Mouse (Mus musculus) intestine, embryonic 14.5 days (tissue): ENCODE data around the gene Il20rb. TPM values are rescaled to one million over a fixed set of nuclear protein-coding genes. Genes with fewer than 3 reads are reported as not detected.

Experiments used
- ATAC-seq: fragments of 200-750 bp; cut with Nextera tagmentation; replicated peaks from 2 replicates; pipeline ENCODE4 v1.8.0; 2017; ENCODE audit warnings: low read depth, moderate number of reproducible peaks, moderate TSS enrichment, moderate library complexity; ENCODE audit not compliant: low FRiP score, low TSS enrichment
- DNase-seq: peaks from one replicate; pipeline ENCODE4 v3.0.0-alpha.2; 2018; ENCODE audit warnings: low spot score
- H3K27ac ChIP-seq: fragments of 300-500 bp; sonication (generic); 2 replicates; pipeline ENCODE4 v1.5.1; 2014; ENCODE audit warnings: low read depth, mild to moderate bottlenecking, control low read depth
- H3K27me3 ChIP-seq: fragments of 300-500 bp; sonication (generic); replicated peaks from 2 replicates; pipeline ENCODE4 v1.6.1; 2014; ENCODE audit warnings: low read length, control low read depth; ENCODE audit not compliant: control insufficient read depth, insufficient read depth
- H3K36me3 ChIP-seq: fragments of 300-500 bp; sonication (generic); 2 replicates; pipeline ENCODE4 v1.6.1; 2014; ENCODE audit warnings: low read length, control low read depth; ENCODE audit not compliant: control insufficient read depth, insufficient read depth
- H3K4me1 ChIP-seq: fragments of 300-500 bp; sonication (generic); replicated peaks from 2 replicates; pipeline ENCODE4 v1.6.1; 2014; ENCODE audit warnings: low read length, control low read depth, mixed read lengths; ENCODE audit not compliant: control insufficient read depth, insufficient read depth
- H3K4me2 ChIP-seq: fragments of 300-500 bp; sonication (generic); 2 replicates; pipeline ENCODE4 v1.6.1; 2014; ENCODE audit warnings: low read length
- H3K4me3 ChIP-seq: fragments of 300-500 bp; sonication (generic); 2 replicates; pipeline ENCODE4 v1.5.1; 2014; ENCODE audit warnings: low read depth, low read length, control low read depth, mixed read lengths
- H3K9ac ChIP-seq: fragments of 300-500 bp; sonication (generic); 2 replicates; pipeline ENCODE4 v1.6.1; 2014; ENCODE audit warnings: mild to moderate bottlenecking, low read length
- H3K9me3 ChIP-seq: fragments of 300-500 bp; sonication (generic); 2 replicates; pipeline ENCODE4 v1.6.1; 2016; ENCODE audit warnings: low read length, control low read depth; ENCODE audit not compliant: control insufficient read depth
- WGBS: fragments of 180-500 bp; shearing (Covaris S2); extraction: QIAGEN DNeasy Blood & Tissue Kit; methylation state at CpG from one replicate; pipeline ENCODE4 v1.1.7; 2014; 5-methylcytosine and 5-hydroxymethylcytosine counted together
- polyA plus RNA-seq: library from polyadenylated mRNA; unstranded; fragments of >200 nt; fragmentation: Nextera tagmentation; extraction: Ambion mirVana; gene quantifications from 2 replicates; pipeline ENCODE4 v1.2.1, GENCODE M21; 2014

Gene Il20rb
- polyA plus RNA-seq, 1 experiment from 2014 or later, result 1.5 TPM

DNA sequence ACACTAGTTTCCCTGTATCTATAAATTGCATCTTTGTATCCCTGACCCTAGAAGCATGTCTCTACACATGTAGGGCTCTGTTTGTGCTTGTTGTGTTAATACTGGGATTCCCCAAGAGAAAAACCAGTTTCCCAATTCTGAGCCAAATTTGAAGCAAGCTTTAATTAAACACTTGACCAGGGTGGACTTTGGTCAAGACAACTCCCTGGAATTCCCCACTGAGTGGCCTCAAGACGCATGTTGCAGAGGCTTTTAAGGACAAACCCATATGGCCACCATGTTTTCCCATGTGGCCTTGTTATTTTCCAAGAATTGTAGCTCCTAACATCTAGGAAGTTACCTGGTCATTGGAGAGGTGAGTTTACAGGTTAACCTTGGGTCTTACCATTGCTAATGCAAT, 12.5 kb downstream of the Il20rb start:
- H3K36me3 ChIP-seq, result no peaks in the 10 kb centered on the region
- no peak overlapping the region for H3K4me2 ChIP-seq
- ATAC-seq (no peak), DNase-seq (no peak)
- H3K9ac ChIP-seq, result no peak overlapping the region
- no peaks in the 10 kb centered on the region; the same call in 1 of the 2 replicates for H3K4me1 ChIP-seq
- H3K4me3 ChIP-seq, result no peak overlapping the region
- no peaks in the 10 kb centered on the region for H3K27me3 ChIP-seq
- no peak overlapping the region for H3K27ac ChIP-seq
- WGBS, result 82% methylated on average over 1 of the region's 1 CpGs
- no peaks in the 10 kb centered on the region; the same call in 1 of the 2 replicates for H3K9me3 ChIP-seq

DNA sequence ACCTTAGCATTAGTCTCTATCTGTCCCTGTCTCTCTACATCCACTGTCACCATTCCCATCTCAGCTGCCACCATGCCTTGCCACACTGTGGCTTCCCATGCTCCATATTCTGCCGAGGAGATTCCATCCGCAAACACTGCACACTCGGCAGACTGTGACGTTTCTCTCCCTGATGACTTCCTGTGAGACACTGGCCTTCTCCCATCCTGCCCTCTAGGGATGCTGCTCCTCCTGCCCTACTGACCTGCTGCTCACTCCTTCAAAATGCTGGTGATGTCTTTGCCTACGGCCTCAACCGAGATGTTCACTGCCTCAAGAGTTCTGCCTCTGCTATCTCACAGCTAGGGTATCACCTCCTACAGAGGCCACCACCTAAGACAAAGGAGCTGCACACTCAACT, 13.2 kb downstream of the Il20rb start:
- H3K9ac ChIP-seq, result no peak overlapping the region
- WGBS, result 80% methylated on average over 6 of the region's 6 CpGs

DNA sequence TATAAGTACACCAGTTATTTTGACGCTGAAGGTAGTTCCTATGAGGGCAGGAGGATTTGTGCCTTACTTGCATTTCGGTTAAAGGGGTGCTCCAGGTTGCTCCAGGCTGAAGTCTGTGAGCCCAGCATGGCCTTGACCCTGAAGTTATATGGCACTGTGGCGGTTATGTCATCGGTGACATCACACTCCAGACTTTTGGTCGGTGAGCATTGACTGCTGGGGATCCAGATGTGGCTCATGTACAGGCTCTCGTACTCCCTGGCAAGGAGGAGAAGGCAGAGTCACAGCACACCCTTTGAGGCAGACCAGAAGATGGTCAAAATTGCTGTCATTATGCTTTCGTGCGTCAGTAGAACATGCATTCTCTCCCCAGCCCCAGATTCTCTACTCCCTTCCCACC, 13.7 kb downstream of the Il20rb start:
- Histone ChIP-seq H3K4me1 (no peaks in the 10 kb centered on the region; the same call in 1 of the 2 replicates), H3K27ac (no peak overlapping the region), H3K9ac (no peak overlapping the region), H3K27me3 (no peaks in the 10 kb centered on the region), H3K9me3 (no peaks in the 10 kb centered on the region; the same call in 1 of the 2 replicates), H3K4me2 (no peak overlapping the region), H3K4me3 (no peak overlapping the region), H3K36me3 (no peaks in the 10 kb centered on the region)
- ATAC-seq (no peak), DNase-seq (no peak)
- whole genome bisulfite sequencing, result 94% methylated on average over 8 of the region's 8 CpGs

More for the DNA sequence above, 13.2 kb downstream of the Il20rb start:
- ATAC-seq (no peak), DNase-seq (no peak)
- Histone ChIP-seq H3K4me2 (no peak overlapping the region), H3K36me3 (no peaks in the 10 kb centered on the region), H3K27me3 (no peaks in the 10 kb centered on the region), H3K4me1 (no peaks in the 10 kb centered on the region; the same call in 1 of the 2 replicates), H3K9me3 (no peaks in the 10 kb centered on the region; the same call in 1 of the 2 replicates), H3K4me3 (no peak overlapping the region), H3K27ac (no peak overlapping the region)

DNA sequence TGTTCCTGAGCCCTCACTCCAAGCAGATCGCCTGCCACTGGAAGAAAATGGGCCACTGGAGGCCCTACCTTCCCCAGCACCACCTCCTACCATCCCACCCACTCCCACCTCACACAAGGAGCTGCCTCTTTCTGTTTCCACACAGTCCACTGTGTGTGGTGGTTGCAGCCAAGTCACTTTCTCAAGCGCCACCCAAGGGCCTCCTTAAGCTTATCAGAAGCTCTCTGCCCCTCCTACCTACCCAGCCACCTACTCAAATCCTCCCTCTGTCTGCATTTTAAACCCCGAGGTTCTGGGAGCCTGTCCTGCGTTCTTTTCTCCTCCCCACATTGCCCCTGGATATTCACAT, 15.0 kb downstream of the Il20rb start:
- Histone ChIP-seq H3K27me3 (no peaks in the 10 kb centered on the region), H3K27ac (no peak overlapping the region)
- no peak for ATAC-seq

DNA sequence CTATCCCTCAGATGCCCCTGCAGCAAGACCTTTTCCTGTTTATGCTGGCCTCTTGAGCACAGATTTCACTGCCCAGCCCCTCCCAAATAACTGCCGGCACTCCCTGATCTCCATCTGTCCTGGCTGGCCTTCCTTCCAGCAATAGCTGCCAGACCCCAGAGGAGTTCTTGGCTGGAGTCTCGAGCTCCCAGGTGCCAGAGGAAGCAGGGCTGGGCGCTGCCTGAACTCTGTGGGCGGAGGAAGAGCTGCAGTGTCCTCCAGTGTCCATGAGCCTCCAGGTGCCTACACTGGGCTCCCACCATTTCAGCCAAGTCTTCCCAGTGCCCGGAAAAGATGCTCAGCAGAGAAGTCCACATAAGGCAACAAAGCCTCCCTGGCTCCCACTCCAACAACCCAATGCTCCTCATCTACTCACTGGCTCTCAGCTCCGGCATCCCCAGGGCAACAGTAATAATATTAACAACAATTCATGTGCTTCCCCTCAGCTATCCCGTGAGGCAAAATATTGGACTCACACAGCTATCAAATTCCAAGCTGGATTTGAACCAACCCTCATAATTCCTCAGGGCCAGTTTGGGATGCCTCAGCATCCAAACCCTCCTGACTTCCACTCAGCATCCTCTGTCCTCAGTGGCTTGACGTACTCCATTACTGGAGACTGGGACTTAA, 15.5 kb downstream of the Il20rb start:
- DNase-seq, result no peak
- 55% methylated on average over 8 of the region's 8 CpGs for WGBS

More for the DNA sequence above, 15.0 kb downstream of the Il20rb start:
- H3K4me1 ChIP-seq, result no peaks in the 10 kb centered on the region; the same call in 1 of the 2 replicates
- WGBS, result 75% methylated on average over 4 of the region's 4 CpGs
- no peak overlapping the region for H3K4me3 ChIP-seq
- no peak overlapping the region for H3K4me2 ChIP-seq
- H3K9ac ChIP-seq, result no peak overlapping the region
- no peaks in the 10 kb centered on the region for H3K9me3 ChIP-seq
- DNase-seq, result no peak
- no peaks in the 10 kb centered on the region for H3K36me3 ChIP-seq

DNA sequence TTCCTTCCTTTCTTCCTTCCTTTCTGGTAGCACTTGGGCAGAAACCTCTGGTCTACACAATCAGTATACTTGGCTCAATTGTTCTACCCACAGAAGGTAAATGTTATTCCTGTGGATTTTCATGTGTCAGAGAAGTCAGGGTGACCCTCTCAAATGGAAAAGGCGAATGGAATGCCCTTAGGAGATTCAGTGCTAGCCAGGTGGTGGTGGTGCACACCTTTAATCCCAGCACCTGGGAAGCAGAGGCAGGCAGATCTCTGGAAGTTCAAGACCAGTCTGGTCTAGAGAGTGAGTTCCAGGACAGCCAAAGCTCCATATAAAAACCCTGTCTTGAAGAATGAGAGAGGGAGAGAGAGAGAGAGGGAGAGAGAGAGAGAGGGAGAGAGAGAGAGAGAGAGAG, 16.4 kb downstream of the Il20rb start:
- no peak for ATAC-seq
- no peak overlapping the region for H3K9ac ChIP-seq
- H3K4me1 ChIP-seq, result no peaks in the 10 kb centered on the region; the same call in 1 of the 2 replicates
- H3K4me2 ChIP-seq, result no peak overlapping the region
- H3K27me3 ChIP-seq, result no peaks in the 10 kb centered on the region
- no peak overlapping the region for H3K27ac ChIP-seq
- no peak for DNase-seq
- 82% methylated on average over 1 of the region's 1 CpGs for WGBS
- H3K9me3 ChIP-seq, result no peaks in the 10 kb centered on the region
- no peaks in the 10 kb centered on the region for H3K36me3 ChIP-seq
- no peak overlapping the region for H3K4me3 ChIP-seq

More for the DNA sequence above, 15.5 kb downstream of the Il20rb start:
- ATAC-seq, result no peak
- Histone ChIP-seq H3K9me3 (no peaks in the 10 kb centered on the region), H3K9ac (no peak overlapping the region), H3K4me1 (no peaks in the 10 kb centered on the region; the same call in 1 of the 2 replicates), H3K36me3 (no peaks in the 10 kb centered on the region), H3K4me2 (no peak overlapping the region), H3K4me3 (no peak overlapping the region), H3K27me3 (no peaks in the 10 kb centered on the region), H3K27ac (no peak overlapping the region)

DNA sequence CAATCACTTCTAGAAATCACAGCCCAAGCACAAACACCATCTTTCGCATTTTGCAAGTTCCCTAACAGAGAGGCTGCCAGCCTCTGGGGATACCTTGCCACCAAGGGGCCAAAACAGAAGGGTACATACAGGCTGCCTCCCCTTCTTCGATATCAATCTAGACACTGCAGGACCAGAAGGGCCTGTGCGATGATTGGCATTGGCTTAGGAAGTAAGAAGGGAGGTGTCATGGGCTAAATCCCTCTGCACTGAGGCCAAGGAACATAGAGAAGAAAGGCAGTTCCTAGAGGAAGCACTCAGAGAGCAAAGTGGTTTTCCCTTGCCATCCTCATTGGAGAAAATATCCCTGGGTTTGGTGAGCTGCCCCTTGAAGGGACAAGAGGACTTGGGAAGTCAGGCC, 16.9 kb downstream of the Il20rb start:
- 95% methylated on average over 3 of the region's 3 CpGs for WGBS
- H3K4me1 ChIP-seq, result no peaks in the 10 kb centered on the region; the same call in 1 of the 2 replicates
- no peaks in the 10 kb centered on the region for H3K27me3 ChIP-seq
- no peaks in the 10 kb centered on the region for H3K9me3 ChIP-seq
- H3K36me3 ChIP-seq, result no peaks in the 10 kb centered on the region
- no peak overlapping the region for H3K4me3 ChIP-seq
- no peak overlapping the region for H3K27ac ChIP-seq
- H3K4me2 ChIP-seq, result no peak overlapping the region
- no peak overlapping the region for H3K9ac ChIP-seq
- DNase-seq (no peak), ATAC-seq (no peak)

DNA sequence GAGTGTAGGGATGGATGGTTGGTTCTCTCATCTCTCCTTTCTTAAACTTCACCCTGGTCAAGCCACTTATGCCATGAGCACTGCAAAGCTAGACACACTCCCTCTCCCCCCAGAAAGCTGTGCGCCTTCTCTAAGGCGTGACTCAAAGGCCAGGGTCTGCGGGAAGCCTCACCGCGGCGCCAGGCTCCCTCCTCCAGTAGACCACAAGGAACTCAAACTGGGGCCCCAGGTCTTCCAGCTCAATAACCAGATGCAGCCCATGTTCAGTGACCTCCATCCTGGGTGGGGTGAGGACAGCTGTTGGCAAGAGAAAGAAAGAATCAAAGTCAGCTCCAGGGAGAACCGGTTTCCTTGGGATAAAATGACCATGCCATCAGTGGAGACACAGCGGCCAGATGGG, 18.4 kb downstream of the Il20rb start:
- Histone ChIP-seq H3K4me2 (no peak overlapping the region), H3K4me1 (no peaks in the 10 kb centered on the region; the same call in 1 of the 2 replicates)
- 93% methylated on average over 8 of the region's 8 CpGs for WGBS

DNA sequence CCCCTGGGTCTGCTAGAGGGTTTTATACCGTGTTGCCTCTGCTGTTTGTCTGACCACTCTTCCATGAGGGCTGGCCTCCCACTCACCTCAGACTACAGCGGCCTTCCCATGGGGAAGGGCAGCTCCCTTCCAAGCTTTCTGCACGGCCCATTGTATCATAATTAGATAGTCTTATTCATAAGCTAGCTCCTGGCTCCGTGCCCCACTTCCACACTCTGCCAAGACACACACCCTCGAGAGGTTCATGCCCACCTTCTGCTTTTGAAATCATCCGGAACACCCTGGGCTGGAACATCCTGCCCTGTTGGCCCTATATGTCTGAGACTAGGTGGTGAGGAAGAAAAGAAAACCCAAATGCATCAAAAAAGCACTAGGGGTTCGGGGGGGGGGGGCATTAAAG, 18.9 kb downstream of the Il20rb start:
- H3K27ac ChIP-seq, result no peak overlapping the region
- no peaks in the 10 kb centered on the region for H3K36me3 ChIP-seq
- DNase-seq (no peak), ATAC-seq (no peak)
- 83% methylated on average over 7 of the region's 7 CpGs for WGBS
- no peaks in the 10 kb centered on the region for H3K9me3 ChIP-seq
- no peaks in the 10 kb centered on the region; the same call in 1 of the 2 replicates for H3K4me1 ChIP-seq
- no peaks in the 10 kb centered on the region for H3K27me3 ChIP-seq
- H3K4me2 ChIP-seq, result no peak overlapping the region
- no peak overlapping the region for H3K9ac ChIP-seq
- no peak overlapping the region for H3K4me3 ChIP-seq

More for the DNA sequence above, 18.4 kb downstream of the Il20rb start:
- Histone ChIP-seq H3K4me3 (no peak overlapping the region), H3K27ac (no peak overlapping the region), H3K27me3 (no peaks in the 10 kb centered on the region), H3K9ac (no peak overlapping the region), H3K36me3 (no peaks in the 10 kb centered on the region), H3K9me3 (no peaks in the 10 kb centered on the region)
- ATAC-seq (no peak), DNase-seq (no peak)
